Mouse (Mus musculus): ENCODE data around the gene D1Ertd622e.

The D1Ertd622e gene

GRCm38 (mm10) chr1:97661406-97662241 is at the start of gene D1Ertd622e:
Gene D1Ertd622e (minus strand): TSS chr1:97662074.
- peak; percentile 89 for DNase-seq

DNA sequence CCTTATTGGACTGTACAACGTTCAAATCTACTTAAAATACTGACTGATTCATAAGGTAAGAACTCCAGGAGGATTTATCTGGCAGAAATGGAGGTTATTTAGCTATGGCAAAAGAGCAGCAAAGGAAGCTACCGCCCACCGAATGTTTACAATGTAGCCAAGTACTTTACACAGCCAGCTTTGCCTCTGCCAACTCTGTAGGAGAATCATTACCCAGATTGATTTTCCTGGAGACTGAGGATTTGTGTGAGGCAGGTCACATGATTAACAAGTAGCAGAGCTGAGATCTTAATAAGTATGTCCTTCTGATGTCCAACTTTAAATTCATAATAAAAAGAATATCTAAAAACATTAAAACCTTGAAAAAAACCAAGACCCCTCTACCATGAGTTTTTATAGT is 48.6 kb upstream of the D1Ertd622e start:
- no peak for DNase-seq

DNA sequence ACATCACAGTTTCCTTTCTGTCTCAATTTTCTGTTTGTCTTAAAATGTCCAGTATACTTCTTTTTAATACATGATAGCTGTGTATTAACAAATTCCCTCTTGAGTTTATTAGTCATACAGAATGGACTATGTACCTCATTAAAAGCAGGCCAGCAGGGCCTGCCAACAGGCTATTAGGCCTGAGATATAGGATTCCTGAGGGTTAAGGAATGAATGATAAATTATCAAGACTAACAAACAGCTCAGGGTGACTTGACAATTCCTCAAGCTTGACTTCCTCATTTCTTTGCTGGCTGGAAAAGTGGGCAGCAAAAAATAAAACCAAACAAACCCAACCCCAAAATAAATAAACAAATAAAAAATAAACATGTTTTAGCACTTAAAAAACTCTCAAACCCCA is 43.5 kb upstream of the D1Ertd622e start:
- DNase-seq, result no peak

DNA sequence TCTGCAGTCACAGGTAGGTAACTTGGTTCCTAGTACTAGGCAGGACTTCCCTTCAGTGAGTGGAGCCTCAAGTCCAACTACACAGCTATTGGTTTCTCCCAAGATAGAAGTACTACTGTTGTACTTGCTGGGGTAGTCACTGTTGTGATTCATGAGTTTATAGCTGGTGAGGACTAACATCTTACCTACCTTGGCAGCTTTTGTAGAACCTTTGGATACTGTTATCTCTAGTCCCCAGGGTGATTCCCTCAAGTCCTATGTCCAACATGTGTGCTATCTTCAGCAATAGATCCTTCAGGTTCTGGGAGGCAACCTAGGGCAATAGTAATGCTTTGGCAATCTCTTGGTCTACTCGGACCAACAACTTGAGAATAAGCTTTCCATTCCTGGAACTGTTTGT is 42.8 kb upstream of the D1Ertd622e start:
- no peak for DNase-seq

- peak; percentile 2 for DNase-seq
Measured at GRCm38 (mm10) chr1:97698956-97699570, 37.2 kb upstream of the D1Ertd622e start.

GRCm38 (mm10) chr1:97697273-97697672 is 35.4 kb upstream of the D1Ertd622e start:
- no peak for DNase-seq

- DNase-seq, result no peak
Measured at GRCm38 (mm10) chr1:97693825-97694224, 32.0 kb upstream of the D1Ertd622e start.

DNA sequence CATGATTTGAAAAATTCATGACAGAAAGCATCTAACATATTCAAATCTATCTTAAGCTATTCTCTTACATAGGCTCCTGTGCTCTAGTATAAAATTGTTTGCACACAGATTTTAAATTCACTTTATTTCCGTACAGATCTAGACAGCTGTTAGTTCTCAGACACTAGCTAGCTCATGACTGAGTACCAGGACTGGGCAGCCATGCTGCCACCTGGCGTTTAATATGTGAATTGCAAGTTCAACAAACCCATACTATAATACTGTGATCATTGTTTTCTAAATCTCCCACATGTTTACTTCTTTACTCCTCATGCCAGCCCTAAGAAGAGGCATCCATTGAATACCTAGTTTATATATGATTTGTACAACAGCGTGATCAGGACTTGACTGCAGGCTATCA is 26.9 kb upstream of the D1Ertd622e start:
- DNase-seq, result peak; percentile 56

- no peak for DNase-seq
Measured at GRCm38 (mm10) chr1:97676526-97677177, 14.8 kb upstream of the D1Ertd622e start.

DNA sequence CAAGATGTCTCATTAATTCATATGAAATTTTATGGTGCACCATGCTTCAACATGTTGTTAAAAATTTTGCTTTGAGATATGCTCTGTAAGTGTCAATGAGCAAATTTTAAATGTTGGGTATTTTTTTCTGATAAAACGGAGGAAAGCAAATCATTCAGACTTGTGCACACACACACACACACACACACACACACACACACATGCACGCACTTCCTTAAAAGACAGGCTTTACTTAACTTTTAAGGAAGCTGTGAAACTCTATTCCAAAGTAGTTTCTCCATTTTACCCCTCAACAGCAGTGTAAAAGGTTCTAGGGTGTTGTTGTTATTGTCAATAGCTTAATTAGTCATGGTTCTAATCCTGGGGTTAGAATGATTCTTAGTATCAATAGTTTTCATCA is 14.2 kb upstream of the D1Ertd622e start:
- DNase-seq, result no peak

DNA sequence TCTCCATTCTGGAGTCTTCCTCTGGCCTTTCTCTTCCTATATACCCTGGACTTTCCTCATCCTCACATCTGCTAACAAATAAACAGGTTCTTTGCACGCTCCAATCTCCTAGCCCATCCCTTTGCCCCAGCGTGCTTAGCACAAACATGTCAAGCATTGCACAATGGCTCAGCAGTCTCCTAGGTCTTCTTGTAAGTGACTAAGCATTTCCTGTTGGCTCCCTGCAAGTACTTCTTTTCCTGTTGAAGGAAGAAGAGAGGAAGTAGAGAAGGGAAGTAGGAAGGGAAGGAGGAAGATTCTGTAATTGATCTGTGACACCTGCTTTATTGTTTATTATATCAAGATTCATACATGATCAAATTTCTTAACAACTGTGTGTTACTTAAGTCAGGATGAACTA is 11.0 kb upstream of the D1Ertd622e start:
- DNase-seq, result no peak

GRCm38 (mm10) chr1:97667288-97667687 is 5.4 kb upstream of the D1Ertd622e start:
- DNase-seq, result no peak

DNA sequence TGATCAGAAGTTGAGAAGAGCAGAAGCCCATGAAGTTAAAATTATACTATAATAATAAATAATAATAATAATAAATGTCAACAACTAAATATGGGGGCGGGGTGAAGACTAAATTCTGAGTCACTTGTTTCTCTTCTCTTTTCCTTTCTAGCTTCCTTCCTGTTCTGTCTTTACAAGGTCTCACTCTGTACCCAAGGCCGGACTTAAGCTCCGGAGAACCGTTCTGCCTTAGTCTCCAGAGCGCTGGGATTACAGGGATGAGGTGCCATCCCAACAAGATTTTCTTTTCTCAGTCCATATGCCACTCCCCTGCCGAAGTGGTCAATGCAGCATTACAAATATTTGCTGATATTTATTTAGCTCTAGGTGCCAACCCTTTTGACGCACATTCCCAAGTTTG is 450 bp upstream of the D1Ertd622e start:
- peak; percentile 47 for DNase-seq

- DNase-seq, result peak; percentile 78
Measured at GRCm38 (mm10) chr1:97660687-97661405, 1.0 kb downstream of the D1Ertd622e start.

- no peak for DNase-seq
Measured at GRCm38 (mm10) chr1:97659405-97659804, 2.5 kb downstream of the D1Ertd622e start.

GRCm38 (mm10) chr1:97657786-97658185 is 4.1 kb downstream of the D1Ertd622e start:
- DNase-seq, result no peak

- no peak for DNase-seq
Measured at GRCm38 (mm10) chr1:97657201-97657600, 4.7 kb downstream of the D1Ertd622e start.

DNA sequence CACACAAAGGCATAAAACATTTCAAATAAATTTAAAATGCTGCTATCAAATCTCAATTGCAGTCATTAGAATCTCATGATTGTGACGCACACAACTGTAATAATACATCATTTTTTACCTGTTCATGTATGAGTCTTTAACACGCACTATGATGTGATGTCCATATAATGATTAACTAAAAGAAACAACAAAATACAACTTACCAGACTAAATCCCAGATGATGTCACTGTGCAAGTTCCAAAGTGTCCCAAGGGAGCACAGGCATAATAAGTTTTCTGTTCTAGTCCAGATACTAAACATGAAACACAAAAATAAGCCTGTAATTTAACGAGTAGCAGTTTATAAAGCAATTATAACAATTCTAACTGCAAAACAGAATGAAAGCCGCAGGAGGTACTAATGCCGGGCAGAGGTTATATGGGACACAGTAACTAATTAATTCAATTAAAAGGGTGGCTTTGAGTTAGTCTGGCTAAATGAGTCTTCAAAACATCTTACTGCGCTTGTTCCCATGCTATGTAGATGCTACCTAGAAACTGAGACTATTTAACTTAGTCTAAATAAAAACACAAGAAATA is 7.4 kb downstream of the D1Ertd622e start:
- no peak for DNase-seq

- no peak for DNase-seq
Measured at GRCm38 (mm10) chr1:97650553-97651123, 11.2 kb downstream of the D1Ertd622e start.

DNA sequence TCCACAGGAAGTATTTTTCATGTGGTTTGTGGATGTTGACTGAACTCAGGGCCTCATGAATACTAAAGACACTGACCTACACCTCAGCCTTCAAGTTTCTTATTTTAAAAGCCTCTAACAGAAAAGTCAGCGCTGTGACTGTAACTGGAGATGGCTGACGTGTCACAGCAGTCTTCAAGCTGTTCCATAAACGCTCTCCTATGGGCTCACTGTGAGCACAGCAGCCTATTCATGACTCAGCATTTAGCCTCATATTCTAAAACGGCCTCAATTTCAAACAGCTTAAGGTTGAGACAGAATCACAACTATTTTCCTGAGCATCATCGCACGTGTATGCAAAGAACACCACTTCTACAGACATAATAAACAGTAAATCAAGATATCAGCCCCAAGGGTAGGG is 11.8 kb downstream of the D1Ertd622e start:
- DNase-seq, result peak; percentile 28

GRCm38 (mm10) chr1:97647037-97647436 is 14.8 kb downstream of the D1Ertd622e start:
- no peak for DNase-seq

- no peak for DNase-seq
Measured at GRCm38 (mm10) chr1:97634104-97634503, 27.8 kb downstream of the D1Ertd622e start.
